Mouse (Mus musculus) heart, postnatal 0 days (tissue): ENCODE data around the gene Hnrnpu.

Experiments used
- CTCF ChIP-seq: IDR thresholded peaks from 2 replicates; pipeline ENCODE4 v1.5.1; 2016; ENCODE audit warnings: antibody characterized with exemption, control low read depth, low read depth
- EP300 ChIP-seq: IDR thresholded peaks from 2 replicates; pipeline ENCODE4 v1.6.1; 2016; ENCODE audit warnings: antibody characterized with exemption, low read depth

- TF ChIP-seq EP300 (no peak), CTCF (no peak)
Observed at GRCm38 (mm10) chr1:178360264-178360663, 22.7 kb upstream of the Hnrnpu start.
